ENCODE assay signal across 23 mouse cellular contexts in genomic region chr11:114690192-114690591, GRCm38 (mm10). TPM values are rescaled to one million over a fixed set of nuclear protein-coding genes. Genes with fewer than 3 reads are reported as not detected.
A peak's percentile ranks its signal among the peaks of the same experiment; 100 is the strongest.
DNase-seq lines count a peak whose midpoint lies in the region; ATAC-seq and TF ChIP-seq lines count a peak whose summit lies in the region.
"Had no signal": no experiment of that assay in that cellular context is flagged by ENCODE, and none has a peak within 500 bp of the region (broad histone marks: within the 10 kb centered on the region; RNA-seq: fewer than 3 reads in every experiment).

No protein-coding gene starts in this region.

- no peak overlapping the region for H3K9ac ChIP-seq in heart, adult 2 months (ENCODE audit: low read depth, low read length)
- H3K9ac ChIP-seq: forebrain, embryonic 13.5 days; heart, embryonic 13.5 days; hindbrain, embryonic 14.5 days; limb, embryonic 13.5 days; lung, embryonic 15.5 days; midbrain, embryonic 15.5 days had no signal

- no peak for TF ChIP-seq CTCF in heart, adult 2 months (IDR thresholded peaks at IDR 0.05)

- 91% methylated on average over 15 of the region's 15 CpGs for WGBS in heart, adult 2 months

- peak; percentile 57; the same call in 1 of the 2 replicates for ATAC-seq in frontal cortex, adult (ENCODE audit: low TSS enrichment)
- ATAC-seq: forebrain, embryonic 13.5 days; intestine, postnatal 0 days; midbrain, embryonic 15.5 days had no signal

- H3K4me3 ChIP-seq in heart, adult 2 months: no peak overlapping the region
- H3K4me3 ChIP-seq: forebrain, embryonic 13.5 days; gastrocnemius, adult 2 months; heart, embryonic 13.5 days; limb, embryonic 13.5 days; lung, embryonic 15.5 days; midbrain, embryonic 10.5 days; midbrain, embryonic 15.5 days had no signal

- TF ChIP-seq POLR2A in heart, adult 2 months (IDR thresholded peaks at IDR 0.05; ENCODE audit: insufficient read depth, low read depth, low read length): no peak

- H3K4me1 ChIP-seq in heart, adult 2 months (ENCODE audit: control insufficient read depth, insufficient read depth, low read length): no peaks in the 10 kb centered on the region
- H3K4me1 ChIP-seq: midbrain, embryonic 15.5 days had no signal

- H3K79me2 ChIP-seq in heart, adult 2 months (replicated peaks; ENCODE audit: control insufficient read depth, insufficient read depth, low read length): no peaks in the 10 kb centered on the region

- TF ChIP-seq EP300 in heart, adult 2 months (IDR thresholded peaks at IDR 0.05; ENCODE audit: insufficient read depth, low read depth, low read length): no peak

- H3K27me3 ChIP-seq in heart, adult 2 months (ENCODE audit: control insufficient read depth, insufficient read depth, low read length): no peaks in the 10 kb centered on the region
- H3K27me3 ChIP-seq: forebrain, embryonic 13.5 days; heart, embryonic 13.5 days; limb, embryonic 13.5 days; lung, embryonic 15.5 days; midbrain, embryonic 15.5 days had no signal

- DNase-seq in frontal cortex, postnatal 14 days (ENCODE audit: low spot score in 2 of 2): no peak
- DNase-seq in right cerebral cortex, adult 18-20 months: peak; percentile 43
- DNase-seq in right cerebral cortex, postnatal 10 days (ENCODE audit: low spot score in 2 of 2): no peak
- DNase-seq in cerebellum, postnatal 25 days: peak; percentile 62
- no peak for DNase-seq in heart, adult 2 months
- DNase-seq: adrenal gland, postnatal 25 days; B cell, adult 2 months; gastrocnemius, adult 2 months; heart, postnatal 10 days; kidney, postnatal 14 days; thymus, adult 2 months had no signal

- no peak overlapping the region for H3K27ac ChIP-seq in heart, adult 2 months
- H3K27ac ChIP-seq: forebrain, embryonic 13.5 days; gastrocnemius, adult 2 months; heart, embryonic 13.5 days; hindbrain, embryonic 14.5 days; limb, embryonic 13.5 days; lung, embryonic 15.5 days; midbrain, embryonic 10.5 days; midbrain, embryonic 15.5 days had no signal

- intact Hi-C loops in heart, adult 2 months (cut with DNase I): no loop called here

- no peaks in the 10 kb centered on the region for H3K36me3 ChIP-seq in heart, adult 2 months (ENCODE audit: control insufficient read depth, insufficient read depth, low read length)
- H3K36me3 ChIP-seq: heart, embryonic 13.5 days; lung, embryonic 15.5 days; midbrain, embryonic 15.5 days had no signal

RNA-seq across cellular contexts. Expression of gene Ttyh2, which starts 15.0 kb away (rescaled TPM):
- 1 to 10 TPM; 4.3 to 4.9 TPM for total RNA-seq in heart, adult 2 months (2021)
- 6.3 and 7.5 TPM in 2 replicates for polyA plus RNA-seq in heart, adult 2 months (2012; rRNA removed)

RNA-seq across cellular contexts. Expression of gene Rpl38, which starts 21.9 kb away (rescaled TPM):
- total RNA-seq in heart, adult 2 months (2021): 100 to 1,000 TPM; 587 to 660 TPM
- 335 and 344 TPM in 2 replicates for polyA plus RNA-seq in heart, adult 2 months (2012; rRNA removed)

RNA-seq across cellular contexts. Expression of gene Dnaic2, which starts 37.0 kb away (rescaled TPM):
- total RNA-seq in heart, adult 2 months (2021): under 1 TPM; 0.16 to 0.18 TPM
- 0.44 and 1.5 TPM in 2 replicates for polyA plus RNA-seq in heart, adult 2 months (2012; rRNA removed)
- total RNA-seq: hematopoietic stem cell, adult 5-6 weeks; megakaryocyte progenitor cell, adult 5-6 weeks had no signal
- polyA plus RNA-seq: liver, embryonic 11.5 days had no signal

Comparison
In these comparisons a context has a peak if more than half of its experiments do, and no peak if none do; other contexts are left out.
1. DNase-seq: peak in right cerebral cortex, adult 18-20 months (single experiment) and cerebellum, postnatal 25 days (2 of 2); none in frontal cortex, postnatal 14 days (0 of 2), right cerebral cortex, postnatal 10 days (0 of 2) and heart, adult 2 months (0 of 2).